Mouse (Mus musculus) splenic B cell, adult 2 months (primary cell): ENCODE data around the gene Skiv2l.

Experiments
- DNase-seq: peaks from one replicate; pipeline ENCODE4 v3.0.0-alpha.2; 2011; ENCODE audit warnings: low read depth, low spot score
- H3K27me3 ChIP-seq: 2 replicates; pipeline ENCODE4 v1.6.1; 2012; ENCODE audit warnings: mild to moderate bottlenecking, low read length, moderate library complexity, mixed read lengths; ENCODE audit not compliant: control insufficient read depth, poor library complexity, insufficient read depth, severe bottlenecking
- H3K36me3 ChIP-seq: 2 replicates; pipeline ENCODE4 v1.6.1; 2012; ENCODE audit warnings: mild to moderate bottlenecking, low read length, moderate library complexity, mixed read lengths; ENCODE audit not compliant: control insufficient read depth, poor library complexity, insufficient read depth, severe bottlenecking

The Skiv2l gene

GRCm38 (mm10) chr17:34795016-34795415 is 55.0 kb downstream of the Skiv2l start:
- no peak for DNase-seq
- H3K36me3 ChIP-seq, result no peaks in the 10 kb centered on the region
- H3K27me3 ChIP-seq, result no peaks in the 10 kb centered on the region
